Mouse (Mus musculus): ENCODE measurements at regions not wholly inside any gene's neighbourhood (a gene's known extent, or its start where the extent isn't known, plus 50 kb on each side); places are given as distances from the start of the nearest gene placed in this dataset.

GRCm38 (mm10) chr2:157633286-157633685 lies 62.2 kb upstream of the Blcap start:
- no peak for ATAC-seq (ENCODE audit: insufficient number of reproducible peaks, low FRiP score, low TSS enrichment)

- ATAC-seq (ENCODE audit: insufficient number of reproducible peaks, low FRiP score, low TSS enrichment): peak; percentile 66
Observed at GRCm38 (mm10) chr2:157635670-157636069, 64.6 kb upstream of the Blcap start.

GRCm38 (mm10) chr2:157640873-157641272 lies 69.8 kb upstream of the Blcap start:
- ATAC-seq (ENCODE audit: insufficient number of reproducible peaks, low FRiP score, low TSS enrichment): no peak

- no peak for ATAC-seq (ENCODE audit: insufficient number of reproducible peaks, low FRiP score, low TSS enrichment)
Observed at GRCm38 (mm10) chr2:157663584-157664375, 73.4 kb upstream of the Ctnnbl1 start.

GRCm38 (mm10) chr2:157664481-157664880 lies 72.7 kb upstream of the Ctnnbl1 start:
- ATAC-seq (ENCODE audit: insufficient number of reproducible peaks, low FRiP score, low TSS enrichment): no peak

- ATAC-seq (ENCODE audit: insufficient number of reproducible peaks, low FRiP score, low TSS enrichment): no peak
Observed at GRCm38 (mm10) chr2:157670191-157670590, 67.0 kb upstream of the Ctnnbl1 start.

GRCm38 (mm10) chr2:157674906-157675305 lies 62.3 kb upstream of the Ctnnbl1 start:
- no peak for ATAC-seq (ENCODE audit: insufficient number of reproducible peaks, low FRiP score, low TSS enrichment)

GRCm38 (mm10) chr2:157676396-157677176 lies 60.6 kb upstream of the Ctnnbl1 start:
- ATAC-seq (ENCODE audit: insufficient number of reproducible peaks, low FRiP score, low TSS enrichment): no peak

GRCm38 (mm10) chr2:157677262-157677661 lies 59.9 kb upstream of the Ctnnbl1 start:
- no peak for ATAC-seq (ENCODE audit: insufficient number of reproducible peaks, low FRiP score, low TSS enrichment)

GRCm38 (mm10) chr2:157681931-157682330 lies 55.3 kb upstream of the Ctnnbl1 start:
- ATAC-seq (ENCODE audit: insufficient number of reproducible peaks, low FRiP score, low TSS enrichment): no peak

Measured in cerebellum, adult (tissue).